Mouse (Mus musculus) midbrain, embryonic 13.5 days (tissue): ENCODE measurements around the gene Taf5. TPM values are rescaled to one million over a fixed set of nuclear protein-coding genes. Genes with fewer than 3 reads are reported as not detected.
A peak's percentile ranks its signal among the peaks of the same experiment; 100 is the strongest.

Experiments used
- ATAC-seq: fragments of 200-750 bp; cut with Nextera tagmentation; 2 replicates; pipeline ENCODE4 v1.8.0; 2017; ENCODE audit warnings: mild to moderate bottlenecking, moderate TSS enrichment, moderate library complexity
- H3K27ac ChIP-seq: fragments of 300-500 bp; sonication (generic); 2 replicates; pipeline ENCODE4 v1.5.1; 2015; ENCODE audit warnings: inconsistent platforms, mild to moderate bottlenecking, moderate library complexity
- H3K27me3 ChIP-seq: fragments of 300-500 bp; sonication (generic); 2 replicates; pipeline ENCODE4 v1.6.1; 2015; ENCODE audit warnings: mild to moderate bottlenecking, inconsistent platforms
- H3K36me3 ChIP-seq: fragments of 300-500 bp; sonication (generic); 2 replicates; pipeline ENCODE4 v1.6.1; 2015; ENCODE audit warnings: mild to moderate bottlenecking, inconsistent platforms
- H3K4me1 ChIP-seq: fragments of 300-500 bp; sonication (generic); replicated peaks from 2 replicates; pipeline ENCODE4 v1.6.1; 2015; ENCODE audit warnings: inconsistent platforms
- H3K4me2 ChIP-seq: fragments of 300-500 bp; sonication (generic); replicated peaks from 2 replicates; pipeline ENCODE4 v1.6.1; 2015; ENCODE audit warnings: moderate library complexity, mild to moderate bottlenecking, inconsistent platforms
- H3K4me3 ChIP-seq: fragments of 300-500 bp; sonication (generic); replicated peaks from 2 replicates; pipeline ENCODE4 v1.5.1; 2015; ENCODE audit warnings: mild to moderate bottlenecking, inconsistent platforms
- H3K9ac ChIP-seq: fragments of 300-500 bp; sonication (generic); replicated peaks from 2 replicates; pipeline ENCODE4 v1.6.1; 2015; ENCODE audit warnings: mild to moderate bottlenecking, inconsistent platforms
- H3K9me3 ChIP-seq: fragments of 300-500 bp; sonication (generic); 2 replicates; pipeline ENCODE4 v1.6.1; 2016; ENCODE audit warnings: mild to moderate bottlenecking, inconsistent platforms
- WGBS: fragments of 180-500 bp; shearing (Covaris S2); methylation state at CpG from one replicate; pipeline ENCODE4 v1.1.7; 2015; 5-methylcytosine and 5-hydroxymethylcytosine counted together
- polyA plus RNA-seq: library from polyadenylated mRNA; unstranded; fragments of >200 nt; fragmentation: Nextera tagmentation; extraction: Ambion mirVana; gene quantifications from 2 replicates; pipeline ENCODE4 v1.2.1, GENCODE M21; 2015

The Taf5 gene
- polyA plus RNA-seq, 1 experiment from 2014 or later = 8.0 TPM

- peaks cover 64% of the 10 kb centered on the region for H3K36me3 ChIP-seq
- no peaks in the 10 kb centered on the region for H3K4me1 ChIP-seq
- no peaks in the 10 kb centered on the region for H3K9me3 ChIP-seq
- WGBS = 96% methylated on average over 3 of the region's 3 CpGs
- H3K4me3 ChIP-seq = no peak overlapping the region
- no peaks in the 10 kb centered on the region for H3K27me3 ChIP-seq
- H3K4me2 ChIP-seq = no peak overlapping the region
- no peak overlapping the region for H3K27ac ChIP-seq
- no peak overlapping the region for H3K9ac ChIP-seq
- ATAC-seq = no peak
Measured at GRCm38 (mm10) chr19:47040720-47041473, 26.6 kb upstream of the Taf5 start.

- no peaks in the 10 kb centered on the region for H3K9me3 ChIP-seq
- no peak for ATAC-seq
Measured at GRCm38 (mm10) chr19:47043608-47044007, 23.9 kb upstream of the Taf5 start.

GRCm38 (mm10) chr19:47046343-47046742 is 21.2 kb upstream of the Taf5 start:
- no peaks in the 10 kb centered on the region for H3K27me3 ChIP-seq
- H3K9me3 ChIP-seq = no peaks in the 10 kb centered on the region
- no peak for ATAC-seq
- peaks cover 43% of the 10 kb centered on the region for H3K36me3 ChIP-seq
- H3K4me1 ChIP-seq = peaks cover 16% of the 10 kb centered on the region
- no peak overlapping the region for H3K27ac ChIP-seq
- H3K9ac ChIP-seq = no peak overlapping the region
- WGBS = 97% methylated on average over 1 of the region's 1 CpGs
- no peak overlapping the region for H3K4me3 ChIP-seq
- H3K4me2 ChIP-seq = no peak overlapping the region

More at GRCm38 (mm10) chr19:47043608-47044007, 23.9 kb upstream of the Taf5 start:
- no peak overlapping the region for H3K4me2 ChIP-seq
- no peak overlapping the region for H3K4me3 ChIP-seq
- no peak overlapping the region for H3K9ac ChIP-seq
- H3K36me3 ChIP-seq = peaks cover 66% of the 10 kb centered on the region
- no peaks in the 10 kb centered on the region; the same call in 1 of the 2 replicates for H3K4me1 ChIP-seq
- 98% methylated on average over 3 of the region's 3 CpGs for WGBS
- no peak overlapping the region for H3K27ac ChIP-seq
- H3K27me3 ChIP-seq = no peaks in the 10 kb centered on the region

- no peaks in the 10 kb centered on the region for H3K9me3 ChIP-seq
- 91% methylated on average over 13 of the region's 13 CpGs for WGBS
- no peak overlapping the region for H3K4me2 ChIP-seq
- no peak overlapping the region for H3K9ac ChIP-seq
- no peaks in the 10 kb centered on the region for H3K27me3 ChIP-seq
- H3K4me3 ChIP-seq = no peak overlapping the region
- H3K4me1 ChIP-seq = peaks cover 16% of the 10 kb centered on the region
- H3K27ac ChIP-seq = no peak overlapping the region
- ATAC-seq = no peak
- H3K36me3 ChIP-seq = peaks cover 40% of the 10 kb centered on the region
Measured at GRCm38 (mm10) chr19:47047236-47047833, 20.2 kb upstream of the Taf5 start.

- peak overlapping the region; percentile 80; the same call in 1 of the 2 replicates for H3K9ac ChIP-seq
- H3K27ac ChIP-seq = no peak overlapping the region
- peak overlapping the region; percentile 74 for H3K4me2 ChIP-seq
- H3K4me1 ChIP-seq = peaks cover 16% of the 10 kb centered on the region
- peak overlapping the region; percentile 63; the same call in 1 of the 2 replicates for H3K4me3 ChIP-seq
- no peaks in the 10 kb centered on the region for H3K9me3 ChIP-seq
- WGBS = 62% methylated on average over 4 of the region's 4 CpGs
- H3K27me3 ChIP-seq = no peaks in the 10 kb centered on the region
- no peak for ATAC-seq
- peaks cover 35% of the 10 kb centered on the region for H3K36me3 ChIP-seq
Measured at GRCm38 (mm10) chr19:47049061-47049460, 18.5 kb upstream of the Taf5 start.

- Histone ChIP-seq H3K4me3 (peak overlapping the region; percentile 63), H3K36me3 (peaks cover 28% of the 10 kb centered on the region), H3K4me1 (peaks cover 16% of the 10 kb centered on the region), H3K27me3 (no peaks in the 10 kb centered on the region), H3K27ac (peak overlapping the region; percentile 90), H3K9me3 (no peaks in the 10 kb centered on the region), H3K4me2 (peak overlapping the region; percentile 74), H3K9ac (peak overlapping the region; percentile 80)
- 8% methylated on average over 7 of the region's 7 CpGs for WGBS
- peak; percentile 50; the same call in 1 of the 2 replicates for ATAC-seq
Measured at GRCm38 (mm10) chr19:47049840-47050239, 17.7 kb upstream of the Taf5 start.

- H3K36me3 ChIP-seq = peaks cover 25% of the 10 kb centered on the region
- H3K27me3 ChIP-seq = no peaks in the 10 kb centered on the region
- H3K9me3 ChIP-seq = no peaks in the 10 kb centered on the region
- peaks cover 16% of the 10 kb centered on the region for H3K4me1 ChIP-seq
- ATAC-seq = peak; percentile 93
- H3K4me2 ChIP-seq = peak within 1 kb of the TSS; percentile 74
- H3K9ac ChIP-seq = peak within 1 kb of the TSS; percentile 80
- H3K27ac ChIP-seq = peak within 1 kb of the TSS; percentile 90
- WGBS = under 1% methylated on average over 74 of the region's 75 CpGs
- H3K4me3 ChIP-seq = peak within 1 kb of the TSS; percentile 63
Measured at GRCm38 (mm10) chr19:47050271-47051032, 17.1 kb upstream of the Taf5 start, which contains the start of gene Pcgf6. Gene Pcgf6, minus strand, starts transcription at chr19:47050906.

- H3K4me3 ChIP-seq = no peak overlapping the region
- H3K9ac ChIP-seq = no peak overlapping the region
- peaks cover 16% of the 10 kb centered on the region for H3K4me1 ChIP-seq
- WGBS = 84% methylated on average over 4 of the region's 4 CpGs
- no peak for ATAC-seq
- H3K36me3 ChIP-seq = peaks cover 3% of the 10 kb centered on the region; the same call in 1 of the 2 replicates
- no peak overlapping the region for H3K27ac ChIP-seq
- H3K4me2 ChIP-seq = no peak overlapping the region
- no peaks in the 10 kb centered on the region for H3K9me3 ChIP-seq
- no peaks in the 10 kb centered on the region for H3K27me3 ChIP-seq
Measured at GRCm38 (mm10) chr19:47052927-47053326, 14.6 kb upstream of the Taf5 start.

GRCm38 (mm10) chr19:47053471-47053870 is 14.1 kb upstream of the Taf5 start:
- Histone ChIP-seq H3K4me3 (no peak overlapping the region), H3K9ac (no peak overlapping the region), H3K4me1 (peaks cover 16% of the 10 kb centered on the region), H3K9me3 (no peaks in the 10 kb centered on the region), H3K27ac (no peak overlapping the region), H3K36me3 (no peaks in the 10 kb centered on the region), H3K27me3 (no peaks in the 10 kb centered on the region), H3K4me2 (no peak overlapping the region)
- 93% methylated on average over 4 of the region's 4 CpGs for WGBS
- no peak for ATAC-seq

GRCm38 (mm10) chr19:47057684-47058083 is 9.9 kb upstream of the Taf5 start:
- H3K27ac ChIP-seq = no peak overlapping the region
- no peaks in the 10 kb centered on the region for H3K36me3 ChIP-seq
- ATAC-seq = no peak
- no peaks in the 10 kb centered on the region for H3K4me1 ChIP-seq
- no peaks in the 10 kb centered on the region for H3K9me3 ChIP-seq
- H3K27me3 ChIP-seq = no peaks in the 10 kb centered on the region
- no peak overlapping the region for H3K9ac ChIP-seq
- no peak overlapping the region for H3K4me3 ChIP-seq
- no peak overlapping the region for H3K4me2 ChIP-seq
- 76% methylated on average over 1 of the region's 1 CpGs for WGBS

- Histone ChIP-seq H3K4me3 (no peak overlapping the region), H3K36me3 (0 out of 2 replicates have a peak, but pooled peaks cover 1% of the 10 kb centered on the region), H3K9ac (no peak overlapping the region), H3K27ac (no peak overlapping the region), H3K4me2 (no peak overlapping the region), H3K4me1 (peaks cover 13% of the 10 kb centered on the region), H3K27me3 (no peaks in the 10 kb centered on the region), H3K9me3 (no peaks in the 10 kb centered on the region)
- 83% methylated on average over 3 of the region's 3 CpGs for WGBS
- no peak for ATAC-seq
Measured at GRCm38 (mm10) chr19:47065860-47066259, 1.7 kb upstream of the Taf5 start.
